Mouse (Mus musculus) hindbrain, embryonic 11.5 days (tissue): ENCODE results near the gene Cyp4a32. TPM values are rescaled to one million over a fixed set of nuclear protein-coding genes. Genes with fewer than 3 reads are reported as not detected.

Experiments used
- polyA plus RNA-seq: library from polyadenylated mRNA; unstranded; fragments of >200 nt; fragmentation: Nextera tagmentation; extraction: Ambion mirVana; gene quantifications from 2 replicates; pipeline ENCODE4 v1.2.1, GENCODE M21; 2014

Gene Cyp4a32
- polyA plus RNA-seq, 1 experiment from 2014 or later = not detected

Other genes starting within 250 kb of the Cyp4a32 start
- gene Cyp4a12b, start 189.3 kb upstream of the Cyp4a32 start, polyA plus RNA-seq = not detected in 2 replicates
- not detected in 2 replicates for gene Cyp4a30b, start 148.4 kb upstream of the Cyp4a32 start, polyA plus RNA-seq
- gene Cyp4a14, start 104.8 kb upstream of the Cyp4a32 start, polyA plus RNA-seq = not detected in 2 replicates
- gene Cyp4a10, start 82.7 kb upstream of the Cyp4a32 start, polyA plus RNA-seq = not detected in 2 replicates
- not detected in 2 replicates for gene Cyp4a31, start 37.3 kb upstream of the Cyp4a32 start, polyA plus RNA-seq
- not detected in 2 replicates for gene Cyp4b1, start 46.8 kb downstream of the Cyp4a32 start, polyA plus RNA-seq
- gene Efcab14, start 136.8 kb downstream of the Cyp4a32 start, polyA plus RNA-seq = 39.9 and 45.0 TPM in 2 replicates
- gene Tex38, start 180.0 kb downstream of the Cyp4a32 start, polyA plus RNA-seq = 0.29 TPM in 1 of 2 replicates, not detected in the other
- gene Atpaf1, start 183.8 kb downstream of the Cyp4a32 start, polyA plus RNA-seq = 42.5 and 46.0 TPM in 2 replicates
- gene Mob3c, start 227.1 kb downstream of the Cyp4a32 start, polyA plus RNA-seq = 3.3 and 4.6 TPM in 2 replicates
- gene Mknk1, start 238.2 kb downstream of the Cyp4a32 start, polyA plus RNA-seq = 15.5 and 19.3 TPM in 2 replicates